Mouse (Mus musculus) ES-Bruce4 (cell line): ENCODE data around the gene Duxf3.
"Not testable (repeated sequence)": the region's sequence is repeated elsewhere in the genome, so short reads cannot be mapped to it uniquely, and the experiment has no call there.

ENCODE experiments used
- CTCF ChIP-seq: IDR thresholded peaks from one replicate; pipeline ENCODE4 v1.8.1; 2011; ENCODE audit warnings: low read depth, low read length
- EP300 ChIP-seq: IDR thresholded peaks from 2 replicates; pipeline ENCODE4 v1.6.1; 2011; ENCODE audit warnings: low read depth, low read length; ENCODE audit not compliant: insufficient read depth
- POLR2A ChIP-seq: IDR thresholded peaks from one replicate; pipeline ENCODE4 v1.8.1; 2011; ENCODE audit warnings: low read length; ENCODE audit not compliant: insufficient read depth

GRCm38 (mm10) chr10:58233740-58234121 lies 1.3 kb upstream of the Duxf3 start:
- not testable (repeated sequence) for TF ChIP-seq CTCF, POLR2A, EP300
